Mouse (Mus musculus): ENCODE data around the gene Zfyve28. TPM values are rescaled to one million over a fixed set of nuclear protein-coding genes. Genes with fewer than 3 reads are reported as not detected.

The Zfyve28 gene
- polyA plus RNA-seq, 1 experiment from 2014 or later = 0.93 TPM

DNA sequence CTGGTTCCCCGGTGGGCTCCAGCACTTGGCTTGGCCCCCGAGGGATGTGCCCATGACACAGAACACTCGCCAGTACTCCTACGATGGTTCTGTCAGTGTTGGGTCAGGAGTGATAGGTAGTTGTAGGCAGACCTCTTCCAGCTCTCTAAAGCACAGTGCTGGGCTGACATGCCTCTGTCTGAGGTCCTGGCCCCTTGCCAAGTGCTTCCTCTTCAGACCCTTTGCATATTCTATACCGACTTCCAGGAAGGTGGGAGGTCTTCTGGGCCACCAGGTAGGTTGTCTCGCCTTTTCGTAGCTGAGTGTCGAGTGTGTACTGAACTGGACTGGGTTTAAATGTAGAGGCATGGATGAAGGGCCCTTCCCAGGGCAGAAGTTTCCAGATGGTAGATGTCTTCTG, 74.6 kb downstream of the Zfyve28 start:
- no peak for DNase-seq (ENCODE audit: low spot score)
- no peaks in the 10 kb centered on the region for H3K9me3 ChIP-seq
- H3K4me1 ChIP-seq = peaks cover 28% of the 10 kb centered on the region
- no peak overlapping the region for H3K27ac ChIP-seq
- no peak overlapping the region for H3K4me3 ChIP-seq
- WGBS = 59% methylated on average over 8 of the region's 8 CpGs
- H3K36me3 ChIP-seq = no peaks in the 10 kb centered on the region
- peaks cover 28% of the 10 kb centered on the region for H3K27me3 ChIP-seq (ENCODE audit: insufficient read depth, poor library complexity, severe bottlenecking)

DNA sequence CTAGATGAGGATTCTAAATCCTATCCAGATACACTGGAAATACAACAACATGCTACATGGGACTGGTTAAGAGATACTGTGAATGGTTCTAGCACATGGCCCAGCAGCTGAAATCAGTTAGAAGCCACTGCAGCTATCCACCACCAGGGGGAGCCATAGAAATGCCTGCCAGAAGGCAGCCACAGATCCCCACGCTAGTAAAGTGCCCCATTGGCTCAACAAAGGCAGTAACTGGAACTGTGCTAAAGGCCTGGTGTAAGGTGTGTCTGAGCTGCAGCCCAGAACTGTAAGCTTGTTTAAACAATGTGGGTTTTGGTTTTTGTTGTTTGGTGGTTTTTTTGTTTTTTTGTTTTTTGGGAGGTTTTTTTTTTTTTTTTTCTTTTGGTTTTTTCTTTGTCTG, 78.0 kb downstream of the Zfyve28 start:
- WGBS = 8% methylated on average over 1 of the region's 1 CpGs
- H3K27me3 ChIP-seq (ENCODE audit: insufficient read depth, poor library complexity, severe bottlenecking) = peaks cover 11% of the 10 kb centered on the region; the same call in 1 of the 2 replicates
- peaks cover 29% of the 10 kb centered on the region for H3K4me1 ChIP-seq
- H3K9me3 ChIP-seq = no peaks in the 10 kb centered on the region
- H3K4me3 ChIP-seq = no peak overlapping the region
- no peaks in the 10 kb centered on the region for H3K36me3 ChIP-seq
- DNase-seq (ENCODE audit: low spot score) = peak; percentile 91
- H3K27ac ChIP-seq = no peak overlapping the region

DNA sequence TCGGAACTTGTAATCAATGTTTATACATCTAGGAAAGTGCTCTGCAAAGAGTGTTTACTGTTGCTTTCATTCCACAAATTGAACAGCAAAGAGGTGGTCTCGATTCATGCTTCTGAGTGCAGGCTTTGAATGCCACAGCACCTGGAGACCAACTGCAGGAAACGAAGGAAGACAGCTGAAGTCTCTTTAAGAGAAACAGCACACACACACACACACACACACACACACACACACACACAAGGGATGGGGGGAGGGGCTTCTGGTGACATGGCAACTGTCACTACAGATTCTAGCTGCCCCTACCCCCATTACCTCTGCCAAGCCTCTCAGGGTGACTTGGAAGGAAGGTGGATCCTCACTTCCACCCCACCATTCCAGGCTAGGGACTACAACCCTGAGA, 80.7 kb downstream of the Zfyve28 start:
- H3K27ac ChIP-seq = peak overlapping the region; percentile 64
- no peaks in the 10 kb centered on the region for H3K36me3 ChIP-seq
- H3K4me1 ChIP-seq = peaks cover 24% of the 10 kb centered on the region
- DNase-seq (ENCODE audit: low spot score) = no peak
- H3K4me3 ChIP-seq = no peak overlapping the region
- H3K9me3 ChIP-seq = no peaks in the 10 kb centered on the region
- WGBS = 65% methylated on average over 3 of the region's 3 CpGs
- H3K27me3 ChIP-seq (ENCODE audit: insufficient read depth, poor library complexity, severe bottlenecking) = peaks cover 5% of the 10 kb centered on the region; the same call in 1 of the 2 replicates

GRCm38 (mm10) chr5:34205788-34206187, 82.5 kb downstream of the Zfyve28 start:
- Histone ChIP-seq H3K9me3 (no peaks in the 10 kb centered on the region), H3K4me1 (peaks cover 39% of the 10 kb centered on the region), H3K27ac (no peak overlapping the region), H3K27me3 (ENCODE audit: insufficient read depth, poor library complexity, severe bottlenecking) (no peaks in the 10 kb centered on the region), H3K4me3 (no peak overlapping the region), H3K36me3 (no peaks in the 10 kb centered on the region)
- no peak for DNase-seq (ENCODE audit: low spot score)
- WGBS = 31% methylated on average over 2 of the region's 2 CpGs

- Histone ChIP-seq H3K9me3 (no peaks in the 10 kb centered on the region), H3K27ac (no peak overlapping the region), H3K36me3 (no peaks in the 10 kb centered on the region), H3K4me3 (no peak overlapping the region), H3K4me1 (peaks cover 40% of the 10 kb centered on the region), H3K27me3 (ENCODE audit: insufficient read depth, poor library complexity, severe bottlenecking) (no peaks in the 10 kb centered on the region)
- WGBS = 88% methylated on average over 2 of the region's 2 CpGs
- DNase-seq (ENCODE audit: low spot score) = no peak
These were observed 83.3 kb downstream of the Zfyve28 start for GRCm38 (mm10) chr5:34204911-34205310.

GRCm38 (mm10) chr5:34202006-34202405, 86.2 kb downstream of the Zfyve28 start:
- DNase-seq (ENCODE audit: low spot score) = no peak
- no peak overlapping the region for H3K27ac ChIP-seq
- H3K27me3 ChIP-seq (ENCODE audit: insufficient read depth, poor library complexity, severe bottlenecking) = peaks cover 11% of the 10 kb centered on the region; the same call in 1 of the 2 replicates
- H3K4me1 ChIP-seq = peaks cover 30% of the 10 kb centered on the region
- H3K4me3 ChIP-seq = no peak overlapping the region
- WGBS = 73% methylated on average over 4 of the region's 4 CpGs
- H3K9me3 ChIP-seq = no peaks in the 10 kb centered on the region
- no peaks in the 10 kb centered on the region for H3K36me3 ChIP-seq

DNA sequence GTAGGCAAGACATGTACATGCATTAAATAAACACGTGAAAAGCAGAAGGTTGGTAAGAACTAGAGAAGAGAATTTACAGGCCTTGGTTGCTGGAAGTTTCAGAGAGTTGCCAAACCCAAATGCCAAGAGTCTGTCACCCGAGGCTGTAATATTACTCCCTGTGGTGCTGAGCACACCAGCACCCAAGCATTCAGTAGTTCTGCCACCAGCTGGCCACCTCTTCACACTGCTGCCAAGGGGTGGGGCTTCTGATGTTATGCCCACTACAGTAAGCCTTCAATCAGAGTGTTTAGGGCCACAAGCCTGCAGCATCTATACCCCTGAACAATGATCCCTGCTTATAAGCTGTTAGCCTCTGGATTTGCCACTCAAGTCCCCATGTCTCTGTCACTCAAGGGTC, 86.9 kb downstream of the Zfyve28 start:
- peaks cover 28% of the 10 kb centered on the region for H3K4me1 ChIP-seq
- 0 out of 2 replicates have a peak overlapping the region, but pooled peaks have one; percentile 29 for H3K27ac ChIP-seq
- no peaks in the 10 kb centered on the region for H3K9me3 ChIP-seq
- H3K4me3 ChIP-seq = no peak overlapping the region
- 64% methylated on average over 2 of the region's 2 CpGs for WGBS
- no peaks in the 10 kb centered on the region for H3K36me3 ChIP-seq
- no peak for DNase-seq (ENCODE audit: low spot score)
- H3K27me3 ChIP-seq (ENCODE audit: insufficient read depth, poor library complexity, severe bottlenecking) = peaks cover 11% of the 10 kb centered on the region; the same call in 1 of the 2 replicates

DNA sequence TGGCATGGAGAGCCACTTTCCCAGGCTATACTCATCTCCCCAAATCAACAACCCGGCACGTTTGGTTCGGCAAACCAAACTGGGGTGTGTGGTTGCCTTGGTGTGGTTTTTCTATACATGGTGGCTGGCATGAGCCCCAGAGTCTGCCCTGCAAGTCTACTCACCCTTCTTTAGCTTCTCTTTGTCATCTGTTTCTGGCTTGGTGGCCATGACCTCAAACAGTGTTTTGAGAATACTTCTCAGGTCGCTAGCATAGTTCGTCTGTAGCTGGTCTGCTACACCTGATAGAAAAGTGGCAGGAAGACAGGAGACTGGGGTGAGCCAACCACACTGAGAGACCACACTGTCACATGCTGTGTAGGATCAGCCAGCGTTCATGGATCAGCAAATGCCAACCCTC, 89.6 kb downstream of the Zfyve28 start:
- no peak overlapping the region for H3K4me3 ChIP-seq
- H3K27me3 ChIP-seq (ENCODE audit: insufficient read depth, poor library complexity, severe bottlenecking) = peaks cover 11% of the 10 kb centered on the region; the same call in 1 of the 2 replicates
- H3K9me3 ChIP-seq = no peaks in the 10 kb centered on the region
- 79% methylated on average over 6 of the region's 6 CpGs for WGBS
- H3K4me1 ChIP-seq = peaks cover 25% of the 10 kb centered on the region
- H3K27ac ChIP-seq = no peak overlapping the region
- DNase-seq (ENCODE audit: low spot score) = no peak
- no peaks in the 10 kb centered on the region for H3K36me3 ChIP-seq

GRCm38 (mm10) chr5:34197243-34197642, 91.0 kb downstream of the Zfyve28 start:
- WGBS = 68% methylated on average over 4 of the region's 4 CpGs
- Histone ChIP-seq H3K9me3 (no peaks in the 10 kb centered on the region), H3K4me3 (no peak overlapping the region), H3K27me3 (ENCODE audit: insufficient read depth, poor library complexity, severe bottlenecking) (peaks cover 11% of the 10 kb centered on the region; the same call in 1 of the 2 replicates), H3K27ac (no peak overlapping the region), H3K36me3 (no peaks in the 10 kb centered on the region), H3K4me1 (peaks cover 23% of the 10 kb centered on the region)
- DNase-seq (ENCODE audit: low spot score) = no peak

- no peak for DNase-seq (ENCODE audit: low spot score)
- Histone ChIP-seq H3K27ac (no peak overlapping the region), H3K27me3 (ENCODE audit: insufficient read depth, poor library complexity, severe bottlenecking) (peaks cover 11% of the 10 kb centered on the region; the same call in 1 of the 2 replicates), H3K4me3 (no peak overlapping the region), H3K4me1 (peaks cover 16% of the 10 kb centered on the region; the same call in 1 of the 2 replicates), H3K36me3 (no peaks in the 10 kb centered on the region), H3K9me3 (no peaks in the 10 kb centered on the region)
- WGBS = 71% methylated on average over 7 of the region's 7 CpGs
These were observed 91.8 kb downstream of the Zfyve28 start for GRCm38 (mm10) chr5:34196423-34196822.

GRCm38 (mm10) chr5:34195786-34196185, 92.5 kb downstream of the Zfyve28 start:
- Histone ChIP-seq H3K4me1 (peaks cover 12% of the 10 kb centered on the region; the same call in 1 of the 2 replicates), H3K27me3 (ENCODE audit: insufficient read depth, poor library complexity, severe bottlenecking) (peaks cover 11% of the 10 kb centered on the region; the same call in 1 of the 2 replicates), H3K36me3 (no peaks in the 10 kb centered on the region), H3K9me3 (no peaks in the 10 kb centered on the region), H3K27ac (no peak overlapping the region), H3K4me3 (no peak overlapping the region)
- WGBS = 90% methylated on average over 12 of the region's 12 CpGs
- DNase-seq (ENCODE audit: low spot score) = no peak

- peaks cover 11% of the 10 kb centered on the region; the same call in 1 of the 2 replicates for H3K27me3 ChIP-seq (ENCODE audit: insufficient read depth, poor library complexity, severe bottlenecking)
- no peaks in the 10 kb centered on the region for H3K36me3 ChIP-seq
- no peak overlapping the region for H3K4me3 ChIP-seq
- peaks cover 17% of the 10 kb centered on the region for H3K4me1 ChIP-seq
- WGBS = 76% methylated on average over 6 of the region's 6 CpGs
- no peaks in the 10 kb centered on the region for H3K9me3 ChIP-seq
- no peak overlapping the region for H3K27ac ChIP-seq
- DNase-seq (ENCODE audit: low spot score) = no peak
These were observed 93.1 kb downstream of the Zfyve28 start for GRCm38 (mm10) chr5:34194975-34195662.

DNA sequence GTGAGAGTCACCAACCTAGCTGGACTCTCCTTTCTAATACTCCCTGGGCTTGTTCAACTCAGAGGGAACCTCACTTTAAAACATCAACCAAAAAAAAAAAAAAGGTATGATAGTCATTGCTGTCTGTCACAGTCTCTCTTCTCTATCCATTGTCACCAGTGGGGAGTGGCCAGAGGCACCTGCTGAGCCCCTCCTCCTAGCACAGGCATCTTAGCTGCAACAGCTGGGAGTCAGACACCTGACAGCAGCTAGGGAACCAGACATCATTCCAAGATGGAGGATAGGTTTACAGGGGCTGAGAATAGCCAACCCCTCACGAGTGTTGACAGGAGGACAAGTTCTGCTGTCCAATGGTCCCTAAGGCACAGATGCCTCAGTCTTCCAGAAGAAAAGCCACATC, 93.8 kb downstream of the Zfyve28 start:
- Histone ChIP-seq H3K27me3 (ENCODE audit: insufficient read depth, poor library complexity, severe bottlenecking) (peaks cover 14% of the 10 kb centered on the region; the same call in 1 of the 2 replicates), H3K4me3 (no peak overlapping the region), H3K4me1 (peaks cover 22% of the 10 kb centered on the region), H3K9me3 (no peaks in the 10 kb centered on the region), H3K27ac (no peak overlapping the region), H3K36me3 (no peaks in the 10 kb centered on the region)
- no peak for DNase-seq (ENCODE audit: low spot score)
- 28% methylated on average over 1 of the region's 1 CpGs for WGBS
